Mouse (Mus musculus): Measurements from ENCODE around the gene Vezf1. TPM values are rescaled to one million over a fixed set of nuclear protein-coding genes. Genes with fewer than 3 reads are reported as not detected.

The Vezf1 gene
- total and polyA plus RNA-seq, 3 experiments, result 15.8 to 78.3 (median 60.2) TPM

- no peak for ATAC-seq (ENCODE audit: extremely low read depth, insufficient number of reproducible peaks, low FRiP score, poor library complexity, severe bottlenecking)
- Histone ChIP-seq H3K36me3 (replicated peaks) (peaks cover 5% of the 10 kb centered on the region), H3K4me3 (ENCODE audit: low read depth, low read length) (no peak overlapping the region), H3K9me3 (replicated peaks) (no peaks in the 10 kb centered on the region), H3K4me1 (ENCODE audit: insufficient read depth, low read depth, low read length) (peaks cover 32% of the 10 kb centered on the region), H3K27me3 (ENCODE audit: insufficient read depth, low read length) (peaks cover 84% of the 10 kb centered on the region)
- DNase-seq (ENCODE audit: low spot score), result no peak
- TF ChIP-seq TAL1 (conservative IDR thresholded peaks at IDR 0.05; ENCODE audit: low read depth, low read length), result no peak
- no peak for TF ChIP-seq CTCF (IDR thresholded peaks at IDR 0.05; ENCODE audit: low read depth, low read length)
- TF ChIP-seq GATA2 (IDR thresholded peaks at IDR 0.05; ENCODE audit: borderline replicate concordance, low read depth, low read length), result no peak
- TF ChIP-seq GATA1 (IDR thresholded peaks at IDR 0.05; ENCODE audit: borderline replicate concordance, low read length), result no peak
- TF ChIP-seq POLR2AphosphoS5 (IDR thresholded peaks at IDR 0.05; ENCODE audit: insufficient replicate concordance, low read depth, low read length), result no peak
Observed at GRCm38 (mm10) chr11:88117356-88118090, 49.4 kb downstream of the Vezf1 start.

- H3K4me1 ChIP-seq (ENCODE audit: insufficient read depth, low read depth, low read length), result peaks cover 34% of the 10 kb centered on the region
- DNase-seq (ENCODE audit: low spot score), result no peak
- H3K4me3 ChIP-seq (ENCODE audit: low read depth, low read length), result no peak overlapping the region
- no peak for TF ChIP-seq CTCF (IDR thresholded peaks at IDR 0.05; ENCODE audit: low read depth, low read length)
- TF ChIP-seq GATA1 (IDR thresholded peaks at IDR 0.05; ENCODE audit: borderline replicate concordance, low read length), result no peak
- TF ChIP-seq POLR2AphosphoS5 (IDR thresholded peaks at IDR 0.05; ENCODE audit: insufficient replicate concordance, low read depth, low read length), result no peak
- no peak for TF ChIP-seq TAL1 (conservative IDR thresholded peaks at IDR 0.05; ENCODE audit: low read depth, low read length)
- TF ChIP-seq GATA2 (IDR thresholded peaks at IDR 0.05; ENCODE audit: borderline replicate concordance, low read depth, low read length), result no peak
- peaks cover 86% of the 10 kb centered on the region for H3K27me3 ChIP-seq (ENCODE audit: insufficient read depth, low read length)
- H3K9me3 ChIP-seq (replicated peaks), result no peaks in the 10 kb centered on the region
- no peak for ATAC-seq (ENCODE audit: extremely low read depth, insufficient number of reproducible peaks, low FRiP score, poor library complexity, severe bottlenecking)
- H3K36me3 ChIP-seq (replicated peaks), result peaks cover 5% of the 10 kb centered on the region
Observed at GRCm38 (mm10) chr11:88118091-88118440, 50.0 kb downstream of the Vezf1 start.

- Histone ChIP-seq H3K4me1 (ENCODE audit: insufficient read depth, low read depth, low read length) (peaks cover 36% of the 10 kb centered on the region), H3K4me3 (ENCODE audit: low read depth, low read length) (no peak overlapping the region), H3K9me3 (replicated peaks) (no peaks in the 10 kb centered on the region), H3K36me3 (replicated peaks) (peaks cover 5% of the 10 kb centered on the region), H3K27me3 (ENCODE audit: insufficient read depth, low read length) (peaks cover 91% of the 10 kb centered on the region)
- TF ChIP-seq GATA1 (IDR thresholded peaks at IDR 0.05; ENCODE audit: borderline replicate concordance, low read length) (no peak), TAL1 (conservative IDR thresholded peaks at IDR 0.05; ENCODE audit: low read depth, low read length) (no peak), GATA2 (IDR thresholded peaks at IDR 0.05; ENCODE audit: borderline replicate concordance, low read depth, low read length) (no peak), POLR2AphosphoS5 (IDR thresholded peaks at IDR 0.05; ENCODE audit: insufficient replicate concordance, low read depth, low read length) (no peak)
- 0 out of 2 replicates have a peak, but pooled peaks have one; percentile 28 for ATAC-seq (ENCODE audit: extremely low read depth, insufficient number of reproducible peaks, low FRiP score, poor library complexity, severe bottlenecking)
- no peak for DNase-seq (ENCODE audit: low spot score)
Observed at GRCm38 (mm10) chr11:88118817-88119642, 51.0 kb downstream of the Vezf1 start.

- TF ChIP-seq TAL1 (conservative IDR thresholded peaks at IDR 0.05; ENCODE audit: low read depth, low read length) (no peak), POLR2AphosphoS5 (IDR thresholded peaks at IDR 0.05; ENCODE audit: insufficient replicate concordance, low read depth, low read length) (no peak), CTCF (IDR thresholded peaks at IDR 0.05; ENCODE audit: low read depth, low read length) (no peak), GATA1 (IDR thresholded peaks at IDR 0.05; ENCODE audit: borderline replicate concordance, low read length) (no peak), GATA2 (IDR thresholded peaks at IDR 0.05; ENCODE audit: borderline replicate concordance, low read depth, low read length) (no peak)
- Histone ChIP-seq H3K27me3 (ENCODE audit: insufficient read depth, low read length) (peaks cover 85% of the 10 kb centered on the region), H3K4me1 (ENCODE audit: insufficient read depth, low read depth, low read length) (peaks cover 47% of the 10 kb centered on the region), H3K36me3 (replicated peaks) (peaks cover 5% of the 10 kb centered on the region), H3K9me3 (replicated peaks) (no peaks in the 10 kb centered on the region), H3K4me3 (ENCODE audit: low read depth, low read length) (no peak overlapping the region)
- ATAC-seq (ENCODE audit: extremely low read depth, insufficient number of reproducible peaks, low FRiP score, poor library complexity, severe bottlenecking) (no peak), DNase-seq (ENCODE audit: low spot score) (no peak)
Observed at GRCm38 (mm10) chr11:88122545-88122944, 54.5 kb downstream of the Vezf1 start.

- H3K4me1 ChIP-seq (ENCODE audit: insufficient read depth, low read depth, low read length), result peaks cover 48% of the 10 kb centered on the region
- ATAC-seq (ENCODE audit: extremely low read depth, insufficient number of reproducible peaks, low FRiP score, poor library complexity, severe bottlenecking) (no peak), DNase-seq (ENCODE audit: low spot score) (no peak)
- no peak for TF ChIP-seq GATA1 (IDR thresholded peaks at IDR 0.05; ENCODE audit: borderline replicate concordance, low read length)
- no peak for TF ChIP-seq TAL1 (conservative IDR thresholded peaks at IDR 0.05; ENCODE audit: low read depth, low read length)
- TF ChIP-seq GATA2 (IDR thresholded peaks at IDR 0.05; ENCODE audit: borderline replicate concordance, low read depth, low read length), result no peak
- TF ChIP-seq POLR2AphosphoS5 (IDR thresholded peaks at IDR 0.05; ENCODE audit: insufficient replicate concordance, low read depth, low read length), result no peak
- no peak for TF ChIP-seq CTCF (IDR thresholded peaks at IDR 0.05; ENCODE audit: low read depth, low read length)
- H3K36me3 ChIP-seq (replicated peaks), result peaks cover 5% of the 10 kb centered on the region
- H3K4me3 ChIP-seq (ENCODE audit: low read depth, low read length), result no peak overlapping the region
- peaks cover 83% of the 10 kb centered on the region for H3K27me3 ChIP-seq (ENCODE audit: insufficient read depth, low read length)
- no peaks in the 10 kb centered on the region for H3K9me3 ChIP-seq (replicated peaks)
Observed at GRCm38 (mm10) chr11:88123021-88123420, 54.9 kb downstream of the Vezf1 start.

- peaks cover 5% of the 10 kb centered on the region for H3K36me3 ChIP-seq (replicated peaks)
- H3K9me3 ChIP-seq (replicated peaks), result no peaks in the 10 kb centered on the region
- TF ChIP-seq POLR2AphosphoS5 (IDR thresholded peaks at IDR 0.05; ENCODE audit: insufficient replicate concordance, low read depth, low read length), result no peak
- no peak for TF ChIP-seq GATA1 (IDR thresholded peaks at IDR 0.05; ENCODE audit: borderline replicate concordance, low read length)
- TF ChIP-seq GATA2 (IDR thresholded peaks at IDR 0.05; ENCODE audit: borderline replicate concordance, low read depth, low read length), result no peak
- TF ChIP-seq CTCF (IDR thresholded peaks at IDR 0.05; ENCODE audit: low read depth, low read length), result no peak
- no peak for TF ChIP-seq TAL1 (conservative IDR thresholded peaks at IDR 0.05; ENCODE audit: low read depth, low read length)
- ATAC-seq (ENCODE audit: extremely low read depth, insufficient number of reproducible peaks, low FRiP score, poor library complexity, severe bottlenecking) (no peak), DNase-seq (ENCODE audit: low spot score) (no peak)
- H3K4me1 ChIP-seq (ENCODE audit: insufficient read depth, low read depth, low read length), result peaks cover 49% of the 10 kb centered on the region
- H3K27me3 ChIP-seq (ENCODE audit: insufficient read depth, low read length), result peaks cover 81% of the 10 kb centered on the region
- H3K4me3 ChIP-seq (ENCODE audit: low read depth, low read length), result no peak overlapping the region
Observed at GRCm38 (mm10) chr11:88123731-88124130, 55.7 kb downstream of the Vezf1 start.
